Mouse (Mus musculus): Measurements from ENCODE around the gene Ttll1.

DNA sequence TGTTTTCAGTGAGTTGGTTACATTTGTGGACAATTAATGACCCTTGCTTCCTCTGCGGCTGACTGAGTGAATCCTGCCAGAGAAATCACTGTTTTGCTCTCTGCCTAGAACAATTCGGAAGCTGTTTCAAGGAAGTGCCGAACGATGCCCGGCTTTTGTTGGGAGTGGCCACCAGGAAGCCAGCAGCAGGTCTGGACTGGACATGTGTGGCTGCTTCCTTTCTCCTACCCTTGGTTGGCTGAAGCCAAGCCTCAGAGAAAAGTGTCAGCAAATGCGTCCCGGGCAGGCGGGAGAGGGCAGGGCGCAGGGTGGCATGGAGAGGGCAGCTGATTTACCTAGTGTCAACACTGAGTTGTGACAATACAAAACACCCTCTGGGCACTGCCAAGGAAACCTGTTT, 19.5 kb upstream of the Ttll1 start:
- TF ChIP-seq CTCF (IDR thresholded peaks at IDR 0.05; ENCODE audit: control insufficient read depth, insufficient read depth, insufficient replicate concordance, low read depth, low read length) (no peak), POLR2A (IDR thresholded peaks at IDR 0.05; ENCODE audit: control insufficient read depth, low read depth, low read length) (no peak)
